Mouse (Mus musculus): ENCODE data around the gene Gpbar1.

Gene Gpbar1

DNA sequence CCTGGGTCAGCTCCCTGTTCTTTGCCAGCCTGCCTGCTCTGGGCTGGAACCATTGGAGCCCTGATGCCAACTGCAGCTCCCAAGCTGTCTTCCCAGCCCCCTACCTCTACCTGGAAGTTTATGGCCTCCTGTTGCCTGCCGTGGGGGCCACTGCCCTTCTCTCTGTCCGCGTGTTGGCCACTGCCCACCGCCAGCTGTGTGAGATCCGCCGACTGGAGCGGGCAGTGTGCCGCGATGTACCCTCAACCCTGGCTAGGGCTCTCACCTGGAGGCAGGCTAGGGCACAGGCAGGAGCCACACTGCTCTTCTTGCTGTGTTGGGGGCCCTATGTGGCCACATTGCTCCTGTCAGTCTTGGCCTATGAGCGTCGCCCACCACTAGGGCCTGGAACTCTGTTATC, 638 bp downstream of the Gpbar1 start:
- DNase-seq, result no peak

DNA sequence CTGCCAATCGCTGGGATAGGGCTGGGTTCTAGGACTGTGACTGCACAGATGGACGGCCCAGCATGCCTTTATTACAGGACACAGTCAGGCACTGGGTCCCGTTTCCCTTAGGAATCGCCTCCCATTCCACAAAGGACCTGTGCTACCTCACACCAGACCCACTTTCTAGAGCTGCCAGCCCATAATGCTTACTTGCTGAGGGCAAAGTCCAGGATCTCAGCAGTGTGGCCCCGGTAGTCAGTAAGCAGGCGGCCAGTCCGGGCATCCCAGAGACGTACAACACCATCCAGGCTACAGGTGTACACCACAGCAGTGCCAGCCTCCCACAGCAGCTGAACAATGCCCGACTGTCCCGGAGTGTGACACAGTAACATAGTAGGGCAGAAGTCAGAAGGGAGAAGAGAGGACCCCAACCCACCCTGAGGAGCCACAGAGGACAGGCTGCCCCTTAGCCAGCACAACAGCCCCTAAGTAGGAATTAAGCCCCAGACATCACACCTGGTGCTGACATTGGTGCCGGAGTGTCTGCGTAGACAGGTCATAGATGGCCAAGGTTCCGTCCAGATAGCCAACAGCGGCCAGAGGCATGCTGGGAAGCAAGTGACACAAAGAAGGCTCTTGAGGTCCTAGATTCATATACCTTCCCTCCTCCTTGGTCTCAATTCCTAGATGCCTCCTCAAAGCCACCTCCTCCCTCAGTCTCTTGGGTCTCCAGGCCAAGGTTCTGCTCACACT, 2.4 kb downstream of the Gpbar1 start:
- no peak for DNase-seq

DNA sequence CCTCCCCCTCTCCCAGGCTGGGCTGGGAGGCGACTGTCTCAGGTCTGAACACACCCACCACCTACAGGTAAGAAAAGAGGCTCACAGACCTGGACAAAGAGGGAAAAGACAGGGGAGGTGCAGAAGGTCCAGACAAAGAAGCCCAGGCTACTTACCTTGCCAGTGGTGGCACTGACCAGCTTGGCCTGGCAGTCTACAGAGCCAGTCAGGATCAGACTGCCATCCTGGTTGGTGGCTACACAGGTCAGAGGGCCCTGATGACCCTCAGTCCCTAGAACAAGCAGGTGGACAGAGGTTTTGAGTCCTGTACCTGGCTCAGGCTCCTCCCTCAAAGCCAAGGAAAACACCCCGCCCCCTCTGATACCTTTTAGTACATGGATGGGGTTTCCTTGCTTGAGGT, 3.0 kb downstream of the Gpbar1 start:
- no peak for DNase-seq

DNA sequence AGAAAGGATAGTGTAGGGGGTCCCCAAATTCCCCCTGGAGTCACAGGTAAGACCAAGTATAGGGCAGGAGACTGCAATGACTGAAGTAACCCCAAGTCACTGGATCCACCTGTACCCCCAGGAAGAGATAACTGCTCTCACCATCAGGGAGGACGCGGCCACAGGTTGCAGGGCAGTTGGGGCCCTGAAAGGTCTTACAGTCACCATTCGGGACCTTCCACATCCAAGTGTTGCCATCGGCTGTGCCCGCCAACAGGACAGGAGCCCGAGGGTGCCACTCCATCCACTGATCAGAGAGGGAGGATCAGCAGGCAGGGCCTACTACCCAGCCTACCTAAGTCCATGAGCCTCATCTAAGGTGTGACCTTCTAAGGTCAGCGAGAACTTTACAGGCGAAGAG, 3.5 kb downstream of the Gpbar1 start:
- no peak for DNase-seq

DNA sequence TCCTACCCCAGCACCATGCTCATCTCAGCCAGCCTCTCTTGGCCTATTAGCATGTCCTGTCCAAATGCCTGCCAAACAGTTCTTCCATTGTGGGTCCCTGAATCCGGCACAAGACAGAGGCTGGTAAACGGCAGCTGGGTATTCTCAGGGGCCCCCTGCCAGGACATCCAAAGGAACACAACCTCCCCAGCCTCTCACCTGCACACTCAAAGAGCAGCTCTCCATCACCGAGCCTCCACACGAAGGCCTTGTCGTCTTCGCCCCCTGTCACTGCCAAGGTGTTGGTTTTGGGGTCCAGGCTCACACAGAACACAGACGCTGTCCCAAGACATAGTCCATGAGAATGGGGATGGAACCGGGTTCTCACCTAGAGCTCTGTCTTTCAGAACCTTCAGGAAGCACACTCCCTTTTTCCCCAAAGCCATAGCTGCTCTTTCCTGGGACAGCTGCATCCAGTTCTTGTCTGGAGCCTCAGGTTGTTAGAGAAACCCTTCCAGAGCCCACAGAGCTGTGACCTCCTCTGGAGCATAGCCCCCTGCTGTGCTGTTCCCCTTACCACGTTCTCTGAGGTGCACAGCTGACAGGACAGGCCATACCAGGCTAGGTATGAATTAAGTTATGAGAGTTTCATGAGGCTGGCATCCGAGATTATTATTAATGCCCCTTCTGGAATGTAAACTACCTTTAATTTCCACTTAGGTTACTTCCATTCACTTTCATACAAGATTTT, 4.7 kb downstream of the Gpbar1 start:
- no peak for DNase-seq

DNA sequence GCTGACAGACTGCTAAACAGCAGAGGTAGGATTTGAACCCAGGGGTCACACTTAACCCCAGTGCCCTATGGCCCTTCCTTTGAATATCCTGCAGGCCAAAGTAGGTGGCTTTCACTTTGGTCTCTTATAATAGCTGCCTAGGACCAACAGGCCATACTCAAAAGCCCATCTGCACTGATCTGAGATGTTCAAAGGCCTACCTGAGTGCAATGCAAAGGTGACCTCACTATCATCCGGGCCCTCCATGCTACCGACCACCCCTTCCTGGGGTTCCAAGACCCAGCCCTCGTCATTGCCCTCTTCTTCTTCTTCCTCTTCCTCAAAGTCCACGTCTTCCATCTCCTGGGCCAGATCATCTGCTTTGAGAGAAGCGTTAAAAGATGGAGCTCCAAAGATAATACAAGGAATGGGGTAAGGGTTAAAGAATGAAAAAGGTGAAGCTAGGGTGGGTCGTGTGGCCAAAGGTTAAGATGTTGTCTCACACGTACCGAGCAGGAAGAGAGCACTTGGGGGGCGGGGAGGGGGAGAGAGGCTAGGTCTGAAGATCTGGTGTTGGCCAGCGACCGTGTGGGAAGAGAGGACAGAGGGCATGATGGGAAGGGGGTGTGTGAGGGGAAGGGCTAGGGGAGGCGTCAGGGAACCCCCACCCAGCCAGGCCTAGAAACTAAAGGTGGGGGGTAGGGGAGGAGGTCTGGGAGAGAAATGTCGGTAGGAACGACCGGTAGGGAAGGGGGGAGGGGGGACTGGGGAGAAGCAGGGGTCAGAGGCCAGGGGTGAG, 5.5 kb downstream of the Gpbar1 start:
- DNase-seq, result peak; percentile 76

DNA sequence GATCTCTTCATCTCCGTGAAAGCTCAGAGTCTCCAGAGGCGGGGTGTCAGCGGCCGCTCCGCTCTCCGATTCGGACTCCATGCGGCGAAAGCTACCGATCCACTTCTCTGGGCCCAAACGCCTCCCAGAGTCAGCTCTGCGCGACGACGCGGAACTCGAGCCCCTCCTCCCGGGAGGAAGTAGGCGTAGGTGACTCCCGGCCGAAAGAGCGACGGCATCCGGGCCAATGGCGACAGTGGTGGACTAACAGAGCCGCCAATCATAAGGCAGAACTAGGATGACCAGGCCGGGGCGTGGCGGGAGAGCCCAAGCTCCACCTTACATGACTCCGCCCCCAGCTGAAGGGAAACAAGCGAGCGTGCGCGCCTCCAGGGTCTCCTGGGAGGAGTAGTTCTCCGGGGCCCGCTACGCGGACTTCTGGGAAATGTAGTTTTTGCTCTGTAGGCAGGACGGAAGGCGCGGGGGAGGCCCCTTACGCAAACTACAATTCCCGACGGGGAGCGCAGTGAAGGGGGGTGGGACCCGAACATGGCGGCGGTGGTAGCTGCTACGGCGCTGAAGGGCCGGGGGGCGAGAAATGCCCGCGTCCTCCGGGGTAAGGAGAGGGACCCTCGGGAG, 6.3 kb downstream of the Gpbar1 start, which contains the start of the genes Aamp and Pnkd:
Gene Aamp, minus strand, starts transcription at position 196 of the 618 bp plus-strand sequence.
Gene Pnkd, plus strand, starts transcription at position 388 of the 618 bp plus-strand sequence.
- peak; percentile 100 for DNase-seq

GRCm38 (mm10) chr1:74285212-74286010, 7.1 kb downstream of the Gpbar1 start:
- no peak for DNase-seq

DNA sequence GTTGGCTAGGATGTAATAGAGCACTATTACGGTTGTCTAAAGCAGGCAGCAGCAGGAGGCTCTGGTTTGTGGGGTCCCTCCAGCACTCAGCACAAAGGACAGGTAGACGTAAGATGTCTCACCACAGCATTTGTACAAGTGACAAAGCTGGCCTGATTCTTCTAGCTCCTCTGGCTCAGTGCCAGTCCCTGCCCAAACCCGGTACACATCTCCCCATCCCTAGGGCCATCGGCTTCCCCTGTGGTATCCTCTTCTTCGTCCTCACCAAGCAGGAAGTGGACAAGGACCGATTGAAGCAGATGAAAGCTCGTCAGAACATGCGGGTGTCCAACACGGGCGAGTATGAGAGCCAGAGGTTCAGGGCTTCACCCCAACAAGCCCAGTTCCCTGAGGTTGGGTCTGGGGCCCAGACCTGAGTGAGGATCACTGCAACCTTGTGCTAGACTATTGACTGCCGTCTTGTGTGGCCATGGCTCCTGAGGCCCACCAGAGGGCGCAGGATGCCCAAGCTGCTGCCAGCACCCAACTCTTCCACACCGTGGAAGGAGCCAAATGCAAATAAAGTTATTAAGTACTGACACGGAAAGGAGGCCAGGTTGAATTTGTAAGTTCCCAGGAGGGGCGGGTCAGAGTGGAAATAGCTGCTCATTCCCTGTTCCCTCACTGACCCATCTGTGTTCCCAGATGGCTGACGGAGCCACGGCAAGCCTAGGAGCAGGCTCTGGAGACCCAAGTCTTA, 8.7 kb downstream of the Gpbar1 start:
- DNase-seq, result peak; percentile 46

DNA sequence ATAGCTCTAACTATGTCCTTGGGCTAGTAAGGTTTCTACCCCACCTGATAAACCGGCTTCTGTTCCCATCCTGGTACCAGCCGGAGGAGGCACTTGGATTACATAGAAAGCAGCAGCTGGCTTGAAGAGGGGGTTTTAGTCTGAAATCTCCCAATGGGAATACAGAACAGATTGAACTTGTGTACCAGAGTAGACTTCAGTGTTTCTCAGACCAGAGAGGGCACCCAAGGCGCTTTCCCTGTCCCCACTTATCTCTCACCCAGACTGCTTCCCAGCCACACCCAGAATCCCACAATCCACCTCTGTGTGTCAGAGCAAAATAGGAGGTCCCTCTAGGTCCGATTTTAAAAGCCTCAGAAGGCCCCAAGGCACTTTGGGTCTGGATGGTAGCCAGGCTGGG, 10.0 kb downstream of the Gpbar1 start:
- no peak for DNase-seq

DNA sequence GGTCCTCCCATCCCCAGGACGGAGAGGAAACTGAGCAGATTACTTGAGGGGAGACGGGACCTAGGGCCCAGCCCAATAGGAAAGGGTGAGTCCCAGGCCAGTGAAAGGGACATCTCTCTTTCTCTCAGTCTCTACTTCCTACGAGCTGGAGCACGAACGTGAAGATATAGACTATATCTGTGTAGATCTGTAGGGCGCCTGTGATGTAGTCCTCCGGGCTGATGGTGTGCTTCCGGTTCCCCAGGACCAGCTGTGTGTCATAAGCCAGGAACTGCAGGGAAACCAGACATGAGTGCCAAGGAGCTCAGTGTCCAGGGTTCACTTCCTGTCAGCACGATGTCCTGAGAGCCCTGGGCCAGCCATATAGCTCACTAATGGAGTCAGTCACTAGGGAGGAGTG, 10.9 kb downstream of the Gpbar1 start:
- DNase-seq, result no peak

DNA sequence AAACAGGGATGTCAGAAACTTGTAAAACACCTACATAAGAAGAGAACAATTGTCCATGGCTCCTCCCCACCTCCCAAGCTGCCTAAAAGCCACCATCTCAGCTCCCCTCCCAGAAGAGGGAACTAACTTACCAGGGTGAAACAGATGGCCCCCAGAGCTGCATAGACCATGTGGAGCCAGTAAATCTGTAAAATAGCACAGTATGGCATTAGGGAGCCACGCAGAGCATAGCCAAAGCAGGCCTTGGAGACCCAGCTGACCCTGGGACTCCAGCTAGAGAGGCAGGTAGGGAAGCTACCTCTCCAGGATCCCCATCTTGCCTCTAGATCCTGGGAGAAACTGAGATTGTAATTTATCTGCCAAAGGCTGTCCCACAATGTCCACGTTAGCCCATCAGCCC, 11.4 kb downstream of the Gpbar1 start:
- no peak for DNase-seq

- DNase-seq, result no peak
These were observed 11.8 kb downstream of the Gpbar1 start for GRCm38 (mm10) chr1:74290141-74290540.

DNA sequence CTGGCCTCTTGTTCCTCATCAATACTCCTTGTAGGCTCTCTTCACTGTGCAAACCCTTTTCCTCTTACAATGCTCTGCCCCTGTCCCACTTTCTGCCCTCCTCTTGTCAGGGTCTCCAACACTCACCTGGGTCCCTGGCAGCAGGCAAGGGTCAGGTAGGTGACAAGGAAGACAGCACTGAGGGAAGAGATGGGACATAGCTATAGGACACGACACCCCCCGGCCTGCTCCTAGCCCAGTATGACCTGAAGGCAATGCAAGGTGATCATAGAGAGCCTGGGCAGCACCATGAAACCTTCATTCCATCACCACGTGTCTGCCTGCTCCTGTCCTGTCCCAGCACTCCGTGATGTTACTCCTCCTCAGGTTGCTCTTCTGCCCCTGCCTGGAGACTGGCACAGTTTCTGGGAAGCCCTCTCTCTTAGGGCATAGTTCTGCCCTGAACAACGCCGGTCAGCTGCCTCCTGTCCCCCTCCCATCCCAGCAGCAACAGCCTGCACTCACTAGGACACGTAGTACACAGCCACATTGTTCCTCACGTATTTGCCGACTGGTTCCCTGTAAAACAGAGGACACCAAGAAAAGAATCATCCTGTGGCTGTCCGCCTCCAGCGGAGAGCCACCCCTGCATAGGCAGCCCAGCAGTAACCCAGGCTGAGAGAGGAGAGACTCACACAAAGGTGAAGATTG, 14.1 kb downstream of the Gpbar1 start:
- DNase-seq, result no peak

- no peak for DNase-seq
These were observed 15.1 kb downstream of the Gpbar1 start for GRCm38 (mm10) chr1:74293306-74293960.

DNA sequence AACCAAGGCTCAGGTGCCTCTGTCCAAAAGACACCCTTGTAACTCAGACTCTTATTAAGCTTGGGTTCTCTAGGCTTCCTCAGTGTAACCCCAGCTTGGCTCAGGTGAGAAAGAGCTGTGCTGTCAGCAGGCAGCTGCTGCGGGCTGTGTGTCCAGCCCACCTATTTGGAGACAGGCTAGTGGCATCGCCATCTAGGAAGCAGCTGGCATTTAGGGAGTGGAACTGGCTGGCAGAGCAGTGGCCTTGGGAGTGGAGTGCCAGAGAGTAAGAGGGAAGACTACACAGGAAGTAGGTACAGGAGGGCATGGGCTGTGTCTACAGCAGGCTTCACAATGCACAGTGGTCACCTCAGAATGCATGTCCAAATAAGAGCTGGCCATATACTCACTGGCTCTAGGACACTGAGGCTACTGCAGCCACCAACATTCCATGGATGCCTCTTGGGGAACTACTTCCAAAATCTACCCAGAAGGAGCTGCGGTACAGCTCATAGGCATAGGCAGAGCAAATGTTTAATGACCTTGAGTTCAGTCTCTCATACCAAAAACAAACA, 15.8 kb downstream of the Gpbar1 start:
- DNase-seq, result no peak

GRCm38 (mm10) chr1:74294733-74295455, 16.5 kb downstream of the Gpbar1 start:
- no peak for DNase-seq

GRCm38 (mm10) chr1:74295456-74296171, 17.3 kb downstream of the Gpbar1 start:
- DNase-seq, result peak; percentile 91

GRCm38 (mm10) chr1:74296477-74296876, 18.1 kb downstream of the Gpbar1 start:
- no peak for DNase-seq
